Mouse (Mus musculus): Measurements from ENCODE around the gene Ube2d3.
A peak's percentile ranks its signal among the peaks of the same experiment; 100 is the strongest.
"Not testable (repeated sequence)": the region's sequence is repeated elsewhere in the genome, so short reads cannot be mapped to it uniquely, and the experiment has no call there.

Gene Ube2d3

DNA sequence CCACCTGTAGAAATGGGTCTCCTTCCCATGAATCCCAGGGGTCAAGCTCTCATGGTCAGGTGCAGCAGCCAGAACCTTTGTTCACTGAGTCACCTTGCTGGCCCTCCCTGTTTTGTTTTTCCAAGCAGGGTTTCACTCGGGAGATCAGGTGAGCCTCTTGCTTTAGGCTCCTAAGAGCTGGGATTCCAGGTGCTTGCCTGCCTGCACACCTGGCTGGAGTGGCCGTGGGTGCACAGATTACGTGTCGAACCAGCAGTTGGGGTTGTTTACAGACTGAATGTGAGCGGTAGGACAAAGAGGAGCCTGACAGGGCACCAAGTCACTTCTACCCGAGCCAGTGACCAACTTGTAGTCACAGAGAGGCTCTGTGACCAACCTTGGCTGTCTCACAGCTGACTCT is 53.2 kb downstream of the Ube2d3 start:
- DNase-seq (ENCODE audit: low spot score in 2 of 2), result no peak

DNA sequence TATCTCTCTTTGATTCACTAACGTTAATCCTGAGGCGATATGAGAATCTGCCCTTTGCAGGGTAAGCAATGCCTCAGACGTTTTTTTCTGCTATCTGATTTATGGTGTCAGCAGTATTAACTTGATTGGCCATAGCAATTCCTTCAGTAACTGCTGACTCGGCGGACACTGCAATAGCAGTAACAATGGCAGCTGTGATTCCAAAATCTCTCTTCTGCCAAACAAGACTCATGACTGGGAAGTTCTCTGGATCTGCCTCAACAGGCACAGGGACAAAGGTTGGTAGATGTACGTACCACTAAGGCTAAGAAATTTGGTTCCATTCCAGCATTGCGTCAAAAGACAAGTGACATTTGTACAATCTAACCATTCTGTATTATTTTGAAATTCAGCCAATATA is 55.4 kb downstream of the Ube2d3 start:
- DNase-seq (ENCODE audit: low spot score in 2 of 2), result not testable (repeated sequence)

DNA sequence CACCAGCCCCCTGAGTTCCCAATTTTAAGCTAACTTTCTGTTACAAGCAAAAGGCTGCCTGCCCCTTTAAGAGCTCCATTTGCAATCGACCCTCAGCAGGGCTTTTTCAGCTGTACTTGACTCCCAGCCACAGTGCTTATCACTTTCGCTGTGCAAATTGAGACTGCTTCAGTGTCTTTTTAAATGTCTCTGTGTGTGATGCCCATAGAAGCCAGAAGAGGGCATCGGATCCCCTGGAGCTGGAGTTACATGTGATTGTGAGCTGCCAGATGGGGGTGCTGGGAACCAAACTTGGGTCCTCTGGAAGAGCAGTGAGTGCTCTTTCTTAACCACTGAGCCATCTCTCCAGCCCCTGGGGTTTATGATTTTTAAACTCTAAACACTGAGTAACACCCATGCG is 60.0 kb downstream of the Ube2d3 start:
- DNase-seq (ENCODE audit: low spot score in 2 of 2), result not testable (repeated sequence)

DNA sequence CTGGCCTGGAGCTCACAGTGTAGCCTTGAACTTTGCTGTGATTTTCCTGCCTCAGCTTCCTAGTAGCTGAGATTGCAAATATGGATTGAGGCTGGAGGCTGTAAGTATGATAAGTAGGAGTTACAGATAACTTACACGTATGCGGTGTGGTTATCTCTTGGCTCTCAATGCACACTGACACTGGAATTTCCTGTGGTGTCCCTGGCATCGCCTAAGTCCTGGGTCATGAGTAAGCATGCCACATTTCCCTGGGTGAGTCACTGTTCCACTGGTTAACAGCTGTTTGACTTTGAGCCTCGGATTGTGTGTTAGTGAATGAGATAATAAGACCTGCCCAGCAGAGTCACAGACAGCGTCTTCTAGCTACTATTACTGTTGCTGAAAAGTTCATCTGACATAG is 60.9 kb downstream of the Ube2d3 start:
- no peak for DNase-seq (ENCODE audit: low spot score in 2 of 2)

DNA sequence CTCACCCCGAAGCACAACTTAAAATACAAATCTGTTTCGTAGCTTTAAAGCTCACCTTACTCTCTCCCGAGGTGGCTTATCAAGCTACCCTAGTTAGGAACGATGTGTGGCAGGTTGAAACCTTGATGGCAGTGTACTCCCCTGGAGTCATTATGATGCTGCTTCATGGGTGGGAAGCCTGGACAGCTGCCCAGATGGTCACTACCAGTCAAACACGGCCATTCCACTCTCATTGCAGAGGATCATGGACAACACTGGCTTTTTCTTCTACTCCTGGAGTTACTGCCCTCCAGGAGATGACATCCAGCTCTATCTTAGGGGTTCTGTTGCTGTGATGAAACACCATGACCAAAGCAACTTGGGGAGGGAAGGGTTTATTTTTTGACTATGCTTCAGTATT is 65.2 kb downstream of the Ube2d3 start:
- DNase-seq (ENCODE audit: low spot score in 2 of 2), result no peak

DNA sequence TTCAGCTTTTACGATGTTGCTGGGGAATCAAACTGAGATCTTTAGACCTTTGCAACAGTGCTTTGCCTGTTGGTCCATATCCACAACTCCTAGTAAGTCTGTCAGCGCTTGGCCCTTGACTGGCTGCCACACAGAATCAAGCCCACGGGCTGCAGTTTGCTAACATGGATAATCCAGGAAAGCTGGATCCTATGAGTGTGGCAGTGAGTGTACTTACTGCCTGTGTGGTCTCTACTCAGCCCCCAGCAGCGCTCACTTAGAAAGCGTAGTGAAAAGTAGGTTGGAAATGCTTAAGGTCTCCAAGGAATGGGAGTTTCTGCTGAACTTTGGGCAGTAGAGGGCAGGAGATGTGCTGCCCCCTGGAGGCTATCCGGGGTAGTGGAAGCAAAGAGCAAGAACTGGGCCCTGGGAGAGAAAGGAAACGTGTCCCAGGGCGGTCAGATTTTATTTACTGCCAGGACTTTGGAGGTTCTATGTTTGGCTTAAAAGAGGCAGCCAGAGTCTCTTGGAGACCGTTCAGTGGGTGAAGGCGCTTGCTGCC is 67.5 kb downstream of the Ube2d3 start:
- peak in 1 of 2 experiments; percentile 27 for DNase-seq (ENCODE audit: low spot score in 2 of 2)

DNA sequence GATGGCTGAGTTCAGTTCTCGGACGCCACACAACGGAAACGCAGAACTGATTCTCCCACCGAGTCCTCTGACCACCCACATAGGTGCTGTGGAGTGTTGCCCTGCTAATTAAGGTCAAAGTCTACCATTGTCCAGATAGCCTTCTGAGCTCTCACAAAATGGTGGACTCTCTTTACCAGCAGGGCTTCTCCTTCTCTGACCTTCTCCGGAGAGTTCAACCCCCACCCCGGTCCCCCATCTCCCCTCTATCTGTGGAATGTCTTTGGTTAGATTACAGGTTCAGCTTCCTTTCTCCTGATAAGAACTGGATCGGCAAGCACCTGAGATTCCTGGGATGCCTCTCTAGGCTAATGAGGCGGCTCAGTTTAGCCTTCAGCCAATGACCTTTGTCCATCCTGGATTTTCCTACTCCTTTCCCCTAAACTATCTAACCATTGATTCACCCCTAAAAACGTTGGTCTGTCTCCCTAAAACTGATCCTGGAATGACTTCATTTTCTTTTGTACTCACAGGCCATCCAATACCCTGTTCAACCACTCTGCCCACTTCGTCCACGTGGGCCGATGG is 68.0 kb downstream of the Ube2d3 start:
- DNase-seq (ENCODE audit: low spot score in 2 of 2), result no peak

DNA sequence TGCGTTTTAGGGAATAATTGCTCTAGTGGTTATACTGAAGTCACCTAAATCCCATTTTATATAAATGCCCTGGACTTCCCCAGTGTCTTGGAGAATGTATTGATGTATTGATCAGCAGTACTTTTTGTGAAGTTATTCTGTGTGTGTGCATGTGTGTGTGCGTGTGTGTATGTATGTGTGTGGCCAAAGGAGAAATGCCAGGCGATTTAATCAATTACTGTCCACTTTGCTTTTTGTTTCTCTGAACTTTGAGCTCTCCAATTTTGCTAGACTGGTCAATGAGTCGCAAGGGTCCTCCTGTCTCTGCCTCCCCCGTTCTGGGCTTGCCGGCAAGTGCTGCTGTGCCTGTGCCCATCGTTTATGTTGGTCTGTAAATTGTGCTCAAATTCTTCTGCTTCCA is 69.6 kb downstream of the Ube2d3 start:
- no peak for DNase-seq (ENCODE audit: low spot score in 2 of 2)

DNA sequence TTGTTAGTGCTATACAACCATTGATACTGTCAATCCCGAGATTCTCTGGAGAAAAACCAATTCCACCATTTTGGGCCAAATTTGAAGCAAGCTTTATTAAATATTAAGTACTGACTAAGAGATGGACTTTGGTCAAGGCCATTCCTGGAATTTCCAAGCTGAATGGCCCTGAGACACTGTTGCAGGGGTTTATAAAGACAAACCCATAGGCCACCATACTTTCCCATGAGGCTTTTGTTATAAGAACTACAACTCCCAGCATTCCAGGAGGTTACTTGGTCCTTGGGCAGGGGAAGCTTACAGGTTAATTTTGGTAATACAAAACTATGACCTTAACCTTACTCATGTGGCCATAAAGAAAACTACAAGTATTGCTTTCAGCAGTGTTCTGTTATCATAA is 70.2 kb downstream of the Ube2d3 start:
- DNase-seq (ENCODE audit: low spot score in 2 of 2), result no peak

DNA sequence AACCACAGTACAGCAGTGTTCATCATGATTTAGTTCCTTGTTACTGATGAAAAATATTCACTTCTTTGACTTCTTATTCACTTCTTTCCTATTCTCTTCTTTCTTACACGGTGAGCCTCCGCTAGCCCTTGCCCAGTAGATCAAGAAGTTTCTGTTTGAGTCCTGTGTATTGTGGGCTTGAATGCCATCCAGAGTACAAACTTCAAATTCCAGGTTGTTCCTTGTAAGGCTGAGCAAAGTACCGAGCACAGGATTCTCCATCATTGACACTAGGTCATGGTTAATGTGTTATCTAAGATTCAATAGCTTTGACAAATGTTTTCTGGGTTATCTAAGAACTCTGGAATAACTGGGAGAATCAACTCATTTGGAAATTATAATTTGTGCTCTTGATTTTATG is 72.4 kb downstream of the Ube2d3 start:
- DNase-seq (ENCODE audit: low spot score in 2 of 2), result no peak

DNA sequence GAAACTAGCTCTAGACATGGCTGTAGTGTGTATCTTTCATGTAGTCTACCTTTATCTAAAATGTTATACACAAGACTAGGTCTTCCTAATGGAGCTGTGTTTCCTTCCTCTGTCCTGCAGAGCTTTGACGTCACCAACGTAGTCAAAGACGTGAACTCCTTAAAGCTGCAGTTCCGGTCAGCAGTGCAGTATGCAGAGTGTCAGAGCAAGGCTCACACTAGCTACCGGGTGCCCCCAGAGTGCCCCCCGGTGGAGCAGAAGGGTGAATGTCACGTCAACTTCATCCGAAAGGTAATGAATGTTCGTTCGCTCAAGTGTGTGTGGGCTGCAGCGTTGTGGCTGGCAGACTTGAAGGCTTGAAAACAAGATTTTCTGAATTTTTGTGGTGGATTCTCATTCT is 73.7 kb downstream of the Ube2d3 start:
- no peak for DNase-seq (ENCODE audit: low spot score in 2 of 2)

DNA sequence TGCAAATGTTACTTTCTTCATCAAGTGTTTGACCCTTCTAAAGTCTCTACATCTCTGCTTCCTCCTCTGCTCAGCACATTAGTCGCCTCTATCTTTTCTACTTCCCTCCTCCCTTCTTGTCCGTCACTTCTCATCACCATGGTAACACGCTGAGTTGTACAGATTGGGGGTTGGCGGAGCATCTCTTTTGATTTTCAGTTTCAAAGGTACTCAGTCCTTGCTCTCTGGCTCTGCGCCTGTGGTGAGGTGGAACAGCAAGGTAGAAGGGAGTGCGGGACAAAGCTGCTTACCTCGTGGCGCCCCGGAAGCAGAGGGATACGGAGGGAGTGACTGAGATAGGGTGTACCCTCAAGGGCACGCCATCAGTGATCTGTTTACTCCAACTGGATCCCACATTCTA is 75.3 kb downstream of the Ube2d3 start:
- DNase-seq (ENCODE audit: low spot score in 2 of 2), result peak in 1 of 2 experiments; percentile 10

DNA sequence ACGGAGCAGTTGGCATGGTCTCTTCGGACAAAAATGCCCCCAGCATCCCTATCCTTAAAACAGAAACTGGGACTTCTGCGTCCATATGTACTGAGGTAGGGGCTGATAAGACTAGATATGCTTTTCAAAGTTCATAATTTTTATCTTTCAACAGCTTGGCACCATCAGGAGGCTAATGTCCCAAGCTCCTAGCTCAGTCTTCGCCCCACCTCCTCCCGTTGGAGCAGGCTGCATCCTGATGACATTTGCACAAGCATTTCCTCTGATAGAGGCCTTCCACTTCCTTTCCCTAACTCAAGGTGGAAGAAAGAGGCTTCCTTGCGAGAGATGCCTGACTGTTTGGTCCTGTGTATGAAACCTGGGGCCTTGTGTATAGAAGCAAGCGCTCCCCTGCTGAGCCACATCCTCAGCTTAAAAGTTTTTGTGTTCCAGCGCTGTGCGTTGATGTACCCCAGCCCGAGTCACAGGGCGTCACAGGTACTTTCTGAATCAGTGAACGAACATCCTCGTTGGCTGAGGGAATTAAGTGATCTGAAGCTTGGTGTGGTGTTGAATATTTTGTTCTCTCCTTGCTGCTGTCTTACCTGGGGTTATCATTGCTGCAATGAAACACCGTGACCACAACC is 76.0 kb downstream of the Ube2d3 start:
- no peak for DNase-seq (ENCODE audit: low spot score in 2 of 2)

DNA sequence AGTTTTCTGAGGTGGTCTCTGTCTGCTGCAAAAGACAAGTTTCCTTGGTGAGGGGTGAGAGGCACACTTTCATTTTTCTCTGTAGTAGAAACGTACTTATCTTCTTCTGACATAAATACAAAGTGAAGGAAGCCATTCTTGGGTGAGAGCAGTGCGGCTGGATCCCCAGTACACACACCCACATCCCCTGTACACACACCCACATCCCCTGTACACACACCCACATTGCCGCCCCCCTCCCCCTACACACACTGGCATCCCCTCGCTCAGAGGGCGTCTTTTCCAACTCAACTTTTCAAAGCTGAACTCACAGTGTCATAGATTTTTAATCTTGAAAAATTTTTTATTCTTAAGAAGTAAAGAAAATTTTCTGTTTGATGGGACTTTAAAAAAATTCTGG is 77.3 kb downstream of the Ube2d3 start:
- DNase-seq (ENCODE audit: low spot score in 2 of 2), result no peak

DNA sequence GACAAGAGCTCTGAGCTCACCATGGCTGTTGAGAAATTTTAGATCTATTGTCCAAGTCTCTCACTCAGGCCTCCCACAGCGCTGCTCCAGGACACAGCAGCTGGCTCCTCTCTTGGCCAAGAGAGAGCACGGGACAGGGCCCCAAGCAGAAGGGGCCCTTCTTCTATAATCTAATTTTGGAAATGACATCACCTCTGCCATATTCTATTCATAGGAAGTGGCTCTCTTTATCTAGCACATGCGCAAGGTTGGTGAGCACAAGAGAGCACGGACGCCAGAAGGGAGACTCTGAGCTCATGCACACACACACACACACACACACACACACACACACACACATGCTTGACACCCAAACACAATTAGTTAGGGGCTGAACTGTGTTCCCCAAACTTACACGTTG is 78.9 kb downstream of the Ube2d3 start:
- no peak for DNase-seq (ENCODE audit: low spot score in 2 of 2)

Data from cerebellum, postnatal 4 days (tissue).